Mouse (Mus musculus) heart, postnatal 25 days (tissue): ENCODE measurements around the gene Slc17a4. TPM values are rescaled to one million over a fixed set of nuclear protein-coding genes. Genes with fewer than 3 reads are reported as not detected.

Experiments
- DNase-seq: peaks from one replicate; pipeline ENCODE4 v3.0.0; 2022; ENCODE audit warnings: low spot score
- intact Hi-C: fragments of 180-260 bp; cut with DNase I; formaldehyde crosslinking; loops from one replicate; pipeline ENCODE4 v1.15.1; 2025
- total RNA-seq, 2 experiments: library from RNA; stranded (reverse); gene quantifications; 2 replicates each; pipeline ENCODE4 v1.2.3; 2021

Slc17a4 gene
- not detected for total RNA-seq

DNA sequence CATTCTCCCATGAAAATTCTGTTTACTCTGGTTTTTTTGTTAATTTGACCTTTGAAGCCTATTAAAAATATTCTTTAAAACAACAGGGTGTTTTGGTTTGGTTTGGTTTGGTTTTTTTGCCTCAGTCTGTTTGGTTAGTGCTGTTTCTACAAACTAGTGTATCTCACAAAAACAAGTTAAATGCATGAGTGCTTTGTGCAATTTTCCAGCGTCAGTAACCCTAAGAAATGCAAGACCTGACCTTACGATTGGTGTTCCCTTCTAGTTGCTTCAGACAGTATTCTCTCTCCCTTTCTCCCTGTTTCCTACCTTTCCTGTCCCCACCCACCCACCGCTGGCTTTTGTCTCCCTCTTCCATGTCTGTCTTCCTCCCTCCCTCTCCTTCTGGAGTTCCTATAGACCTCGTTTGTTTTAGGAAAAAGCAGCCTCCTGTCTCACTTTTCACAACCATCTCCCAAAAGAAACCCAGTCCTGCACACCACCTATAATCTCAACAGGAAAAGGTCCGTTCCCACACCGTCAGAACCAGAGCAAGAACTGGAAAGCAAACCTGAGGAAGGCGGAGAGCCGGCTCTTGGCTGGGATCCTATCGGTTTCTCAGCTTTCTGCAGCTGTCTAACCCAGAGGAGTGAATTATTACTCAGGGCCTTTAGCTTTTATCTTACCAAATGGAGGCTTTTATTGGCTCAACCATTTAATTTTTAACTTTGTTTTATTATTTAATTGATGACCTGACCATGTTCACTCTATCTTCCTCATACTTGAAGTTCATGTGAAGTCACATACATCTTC lies at the start of gene Slc17a4:
TSS of gene Slc17a4 (minus strand) at position 634 of the 792 bp plus-strand sequence.
- intact Hi-C loops, result no loop called here
- no peak for DNase-seq

DNA sequence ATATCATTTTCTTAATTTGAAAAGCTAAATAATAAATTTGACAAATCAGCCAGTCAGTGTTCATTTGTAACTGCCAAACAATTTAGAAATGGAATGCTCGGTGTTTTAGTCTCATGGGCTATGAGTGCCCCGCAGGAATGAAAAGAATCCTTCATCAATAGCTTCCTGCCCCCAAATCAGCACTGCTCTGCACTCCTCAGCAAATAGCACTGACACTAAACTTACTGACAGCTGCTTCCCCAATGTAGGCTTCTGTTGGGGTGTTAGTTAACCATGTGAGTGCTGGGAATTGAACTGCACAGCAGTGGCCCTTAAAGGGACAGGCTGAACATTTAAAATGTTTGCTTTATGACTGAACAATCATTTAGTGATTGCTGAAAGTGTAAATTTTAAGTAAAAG lies 45.0 kb upstream of the Slc17a4 start:
- no peak for DNase-seq
- intact Hi-C loops, result no loop called here

DNA sequence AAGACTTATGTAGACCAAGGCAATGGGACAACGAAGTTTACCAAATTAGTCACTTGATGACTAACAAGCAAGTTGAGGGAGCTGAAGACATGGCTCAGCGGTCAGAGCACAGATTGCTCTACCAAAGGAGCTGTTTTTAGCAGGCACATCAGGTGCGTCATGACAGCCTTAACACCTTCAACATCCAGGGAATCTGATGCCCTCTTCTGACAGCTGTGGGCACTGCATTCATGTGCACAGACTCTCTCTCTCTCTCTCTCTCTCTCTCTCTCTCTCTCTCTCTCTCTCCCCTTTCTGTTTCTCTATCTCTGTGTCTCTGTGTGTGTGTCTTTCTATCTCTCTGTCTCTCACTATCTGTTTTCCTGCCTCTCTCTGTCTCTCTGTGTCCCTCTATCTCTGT lies 36.1 kb upstream of the Slc17a4 start:
- no peak for DNase-seq

DNA sequence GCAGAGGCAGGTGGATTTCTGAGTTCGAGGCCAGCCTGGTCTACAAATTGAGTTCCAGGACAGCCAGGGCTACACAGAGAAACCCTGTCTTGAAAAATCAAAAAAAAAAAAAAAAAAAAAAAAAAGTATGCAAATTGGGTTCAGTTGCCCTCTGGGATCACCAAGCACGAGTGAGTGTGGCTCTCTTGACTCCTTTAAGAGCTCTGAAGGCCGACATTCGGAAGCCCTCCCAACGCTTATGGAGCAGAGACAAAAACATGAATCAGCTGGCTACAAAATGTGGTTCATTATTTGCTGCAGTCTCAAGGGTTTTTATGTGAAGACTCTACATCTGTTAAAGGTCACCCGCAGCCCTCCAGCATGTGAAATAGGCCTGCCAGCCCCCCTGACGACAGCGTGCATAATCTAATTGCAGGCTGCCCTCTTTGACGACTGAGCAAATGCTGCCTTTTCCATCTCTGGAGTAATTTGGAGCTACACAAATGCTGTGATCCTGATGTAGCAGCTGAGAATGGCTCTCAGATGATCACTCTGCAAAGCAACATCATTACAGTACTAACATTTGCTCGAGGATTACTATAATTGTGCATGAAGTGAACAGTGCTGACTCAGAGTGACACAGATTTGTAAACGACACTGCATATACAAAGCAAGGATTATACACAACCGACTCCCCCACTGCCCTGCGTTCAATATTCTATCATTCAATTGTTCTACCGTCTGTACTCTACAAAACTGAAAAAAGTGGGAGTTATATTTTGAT lies 34.9 kb upstream of the Slc17a4 start:
- no peak for DNase-seq
- intact Hi-C loops, result no loop called here

More for the DNA sequence above, 36.1 kb upstream of the Slc17a4 start:
- intact Hi-C loops, result no loop called here

DNA sequence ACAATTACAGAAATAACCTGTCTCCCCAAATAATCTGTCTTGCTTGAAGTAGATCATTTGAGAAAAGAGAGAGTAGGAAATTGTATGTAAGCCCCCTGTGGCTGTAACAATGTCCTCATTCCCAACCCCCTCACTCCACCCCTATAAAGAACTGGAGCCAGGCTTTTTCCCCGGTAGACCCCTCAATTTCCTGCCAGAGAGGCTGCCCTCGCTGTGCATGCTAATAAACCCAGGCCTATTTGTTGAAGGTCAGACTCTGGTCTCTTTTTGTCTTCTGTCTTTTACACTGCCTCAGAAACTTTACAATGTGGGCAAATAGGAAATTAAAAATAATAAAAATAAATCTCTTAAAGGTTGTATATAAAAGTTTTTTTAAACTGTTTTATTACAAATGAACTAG lies 31.4 kb upstream of the Slc17a4 start:
- DNase-seq, result no peak
- intact Hi-C loops, result no loop called here

DNA sequence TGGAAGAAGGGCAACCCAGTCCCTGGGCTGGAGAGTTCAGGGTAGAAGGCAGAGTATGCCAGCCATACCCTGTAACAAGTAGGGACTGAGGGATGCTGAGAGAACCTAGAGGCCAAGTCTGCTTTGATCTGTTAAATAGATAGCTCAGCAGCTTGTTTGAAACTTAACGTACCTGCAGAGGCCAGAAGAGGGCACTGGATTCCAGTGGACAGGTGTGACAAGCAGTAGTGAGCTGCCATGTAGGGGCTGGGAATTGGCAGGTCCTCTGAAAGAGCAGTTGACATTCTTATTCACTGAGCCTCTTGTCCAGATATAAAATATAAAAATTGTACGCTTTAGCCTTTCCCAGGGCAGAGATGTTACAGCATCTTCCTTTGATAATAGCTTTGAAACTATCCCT lies 28.1 kb upstream of the Slc17a4 start:
- intact Hi-C loops, result no loop called here
- no peak for DNase-seq

DNA sequence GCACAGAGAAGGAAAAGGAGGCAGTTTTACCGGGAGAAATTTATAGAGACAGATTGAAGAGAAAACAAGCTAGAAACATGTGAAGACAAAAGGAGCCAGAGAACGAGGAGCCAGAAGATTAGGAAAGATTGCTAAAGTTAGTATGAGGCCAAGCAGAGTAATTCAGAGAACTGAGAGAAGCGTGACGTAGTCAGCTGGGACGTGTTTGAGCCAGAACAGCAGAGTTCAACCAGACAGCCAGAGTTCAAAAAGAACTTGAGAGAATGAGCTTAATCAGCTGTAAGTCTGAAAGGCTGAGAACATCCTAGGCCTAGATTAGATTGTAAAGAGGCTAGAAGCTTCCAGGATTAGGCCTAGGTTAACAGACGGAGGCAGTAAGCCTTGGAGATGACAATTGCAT lies 25.5 kb upstream of the Slc17a4 start:
- DNase-seq, result no peak
- intact Hi-C loops, result no loop called here

DNA sequence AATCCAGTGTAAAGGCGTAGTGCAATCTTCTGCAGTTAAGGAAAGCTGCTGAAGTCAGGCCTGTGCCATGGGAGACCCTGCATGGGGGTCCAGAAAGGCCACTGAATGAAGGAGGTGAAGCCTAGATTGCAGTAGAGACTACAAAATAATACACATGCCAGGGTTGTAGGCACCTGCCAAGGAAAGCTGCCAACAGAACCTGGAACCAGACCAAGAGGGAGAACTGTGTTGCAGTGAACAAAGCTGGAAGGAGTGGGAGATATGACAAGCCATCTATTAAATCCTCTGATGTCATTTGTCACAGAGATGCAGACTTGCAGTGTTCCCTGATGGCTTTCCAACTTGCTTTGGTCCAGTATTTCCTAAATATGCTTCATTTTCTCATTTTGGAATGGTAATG lies 23.9 kb upstream of the Slc17a4 start:
- DNase-seq, result no peak
- intact Hi-C loops, result no loop called here

DNA sequence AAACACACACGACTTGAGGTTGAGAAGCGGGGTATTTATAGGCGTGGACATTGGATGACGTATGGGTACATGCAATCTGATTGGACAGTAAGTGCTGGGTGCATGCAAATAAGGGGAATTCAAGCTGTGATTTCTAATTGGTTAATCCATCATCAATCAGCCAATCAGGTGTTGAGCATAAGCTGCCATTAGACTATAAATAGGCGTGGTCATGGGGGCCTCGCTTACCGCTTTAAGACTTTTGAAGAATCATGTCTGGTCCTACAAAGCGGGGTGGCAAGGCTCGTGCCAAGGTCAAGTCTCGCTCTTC lies 19.4 kb upstream of the Slc17a4 start, which contains the start of gene Hist1h2aa:
TSS of gene Hist1h2aa (plus strand) at position 252 of the 310 bp plus-strand sequence.
- intact Hi-C loops, result no loop called here
- DNase-seq, result no peak

DNA sequence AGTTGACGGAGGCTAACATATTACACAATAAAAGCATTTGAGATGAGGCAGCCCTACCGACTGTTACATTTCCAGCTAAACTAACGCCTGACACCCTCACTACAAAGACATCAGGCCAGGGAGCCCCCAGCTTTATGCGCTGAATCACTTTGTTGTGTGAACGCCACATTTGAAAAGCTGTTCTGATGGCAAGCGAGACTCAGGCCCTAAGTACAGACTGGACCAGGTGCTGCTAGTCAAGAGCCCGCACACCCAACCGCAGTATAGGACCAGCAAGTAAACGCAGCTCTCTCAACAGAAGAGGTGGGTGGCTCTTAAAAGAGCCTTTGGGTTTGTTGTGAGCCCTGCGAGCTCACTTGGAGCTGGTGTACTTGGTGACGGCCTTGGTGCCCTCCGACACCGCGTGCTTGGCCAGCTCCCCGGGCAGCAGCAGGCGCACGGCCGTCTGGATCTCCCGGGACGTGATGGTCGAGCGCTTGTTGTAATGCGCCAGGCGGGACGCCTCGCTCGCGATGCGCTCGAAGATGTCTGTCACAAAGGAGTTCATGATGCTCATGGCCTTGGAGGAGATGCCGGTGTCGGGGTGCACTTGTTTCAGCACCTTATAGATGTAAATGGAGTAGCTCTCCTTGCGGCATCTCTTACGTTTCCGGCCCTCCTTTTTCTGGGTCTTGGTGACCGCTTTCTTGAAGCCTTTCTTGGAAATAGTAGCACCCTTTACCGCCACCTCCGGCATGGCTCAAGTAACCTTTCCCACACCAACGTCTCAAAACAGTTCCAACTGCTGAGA lies 18.8 kb upstream of the Slc17a4 start, which contains the start of gene Hist1h2ba:
TSS of gene Hist1h2ba (minus strand) at position 736 of the 790 bp plus-strand sequence.
- intact Hi-C loops, result no loop called here
- DNase-seq, result no peak

DNA sequence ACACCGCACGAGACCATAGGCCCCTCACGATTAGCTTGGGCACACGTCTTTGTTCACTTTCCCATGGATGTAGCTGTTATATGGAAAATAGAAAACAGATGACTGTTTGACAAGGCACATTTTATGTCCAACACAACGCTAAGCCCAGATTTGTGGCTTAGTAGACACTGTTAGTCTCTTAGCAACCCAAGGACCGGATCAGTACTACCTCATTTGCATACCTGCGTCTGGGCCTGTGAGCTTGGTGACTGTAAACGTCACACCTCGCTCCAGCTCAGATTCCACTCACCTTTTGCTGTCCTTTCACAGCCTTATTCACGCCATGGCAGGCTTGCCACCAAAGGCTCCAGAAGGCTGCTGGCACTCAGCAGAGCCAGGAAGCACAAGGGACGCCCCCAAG lies 16.1 kb upstream of the Slc17a4 start:
- DNase-seq, result no peak
- intact Hi-C loops, result no loop called here

DNA sequence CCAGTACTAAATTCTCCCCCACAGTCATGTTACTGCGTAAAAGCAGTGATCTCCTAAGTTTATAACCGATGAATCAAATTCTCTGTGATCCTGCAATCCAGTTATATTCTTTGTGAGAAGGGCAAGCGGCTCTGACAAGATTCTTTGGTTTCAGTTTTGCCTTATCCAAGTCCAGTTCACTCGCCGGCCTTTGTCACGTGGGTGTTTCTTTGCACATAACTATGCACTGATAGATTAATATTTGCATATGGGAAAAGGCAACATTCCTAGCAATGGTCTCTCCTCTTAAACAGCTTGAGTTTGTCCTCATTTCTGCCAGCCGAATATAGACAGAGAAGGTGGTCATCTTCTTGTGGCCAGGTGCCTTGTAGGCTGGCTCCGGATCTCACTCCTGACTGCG lies 15.7 kb upstream of the Slc17a4 start:
- intact Hi-C loops, result no loop called here
- DNase-seq, result no peak

DNA sequence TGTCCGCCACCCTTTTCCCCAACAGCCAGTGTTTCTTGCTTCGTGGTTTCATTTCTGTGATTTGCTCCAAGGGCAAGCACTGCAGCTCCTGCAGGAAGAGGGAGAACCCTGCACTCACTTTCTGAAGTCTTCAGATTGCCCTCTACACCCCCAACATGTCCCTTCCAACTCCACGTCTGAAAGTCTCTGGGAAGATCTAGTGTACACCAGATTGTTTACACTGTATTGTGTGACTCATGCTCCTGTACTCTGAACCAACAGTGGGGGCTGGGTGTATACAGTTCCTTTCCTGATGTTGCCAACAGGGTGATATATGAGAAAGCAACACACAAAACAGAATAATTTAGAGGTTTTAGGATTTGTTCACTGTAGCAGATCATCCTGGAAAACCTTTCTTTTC lies 13.8 kb upstream of the Slc17a4 start:
- DNase-seq, result no peak
- intact Hi-C loops, result no loop called here

DNA sequence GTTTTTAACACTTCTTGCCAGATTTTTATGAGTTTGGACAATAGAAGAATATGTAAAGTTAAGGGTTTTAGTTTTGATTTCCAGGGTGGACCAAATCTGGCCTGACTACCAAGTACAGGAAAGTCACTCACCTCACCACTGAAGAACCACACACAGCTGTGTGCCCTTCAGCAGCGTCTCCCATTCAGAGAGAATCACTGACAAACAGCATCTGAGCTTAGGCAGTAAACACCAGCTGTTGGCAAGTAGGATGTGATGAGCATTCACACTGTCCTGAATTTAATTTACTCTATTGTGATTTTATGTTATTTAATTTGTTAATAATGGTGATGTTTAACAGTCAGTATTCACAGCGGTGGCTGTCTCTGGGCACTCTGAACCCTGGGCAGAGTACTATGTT lies 11.0 kb upstream of the Slc17a4 start:
- no peak for DNase-seq
- intact Hi-C loops, result no loop called here

DNA sequence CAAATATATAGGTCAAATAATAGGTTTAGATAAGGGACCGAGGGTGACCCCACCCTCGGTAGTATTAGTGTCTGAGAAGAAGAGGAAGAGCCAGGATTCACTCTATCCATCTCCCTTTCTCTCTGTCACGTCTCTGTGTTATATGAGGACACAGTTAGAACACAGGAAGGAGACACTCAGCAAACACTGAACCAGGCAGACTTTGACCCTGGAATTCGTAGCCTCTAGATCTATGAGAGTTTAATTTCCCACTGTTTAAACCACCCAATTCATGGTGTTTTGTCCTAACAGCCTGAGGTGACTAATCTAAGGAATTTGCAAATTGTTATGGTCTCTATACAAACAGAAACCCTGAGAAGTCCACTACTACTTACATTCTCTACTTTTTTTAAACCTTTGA lies 2.9 kb upstream of the Slc17a4 start:
- no peak for DNase-seq
- intact Hi-C loops, result no loop called here

DNA sequence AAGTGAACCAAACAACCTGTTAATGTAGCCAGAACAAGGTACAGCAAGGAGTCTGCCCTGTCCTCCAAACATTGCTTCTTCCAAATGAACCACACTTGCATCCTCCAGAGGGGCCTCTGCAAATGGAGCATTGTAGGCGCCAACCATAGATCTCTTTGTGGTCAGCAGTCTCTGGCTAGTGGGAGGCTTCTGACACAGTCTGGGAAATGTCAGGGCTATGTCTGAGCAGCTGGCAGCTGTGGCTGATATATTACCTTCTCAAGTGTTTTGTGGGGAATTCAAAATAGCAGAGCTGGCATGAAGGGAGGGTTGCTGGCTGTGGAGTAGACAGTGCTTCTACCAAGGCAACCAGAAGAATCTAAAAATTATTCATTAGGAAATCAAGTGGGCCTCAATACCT lies 1.3 kb upstream of the Slc17a4 start:
- DNase-seq, result no peak
- intact Hi-C loops, result no loop called here

DNA sequence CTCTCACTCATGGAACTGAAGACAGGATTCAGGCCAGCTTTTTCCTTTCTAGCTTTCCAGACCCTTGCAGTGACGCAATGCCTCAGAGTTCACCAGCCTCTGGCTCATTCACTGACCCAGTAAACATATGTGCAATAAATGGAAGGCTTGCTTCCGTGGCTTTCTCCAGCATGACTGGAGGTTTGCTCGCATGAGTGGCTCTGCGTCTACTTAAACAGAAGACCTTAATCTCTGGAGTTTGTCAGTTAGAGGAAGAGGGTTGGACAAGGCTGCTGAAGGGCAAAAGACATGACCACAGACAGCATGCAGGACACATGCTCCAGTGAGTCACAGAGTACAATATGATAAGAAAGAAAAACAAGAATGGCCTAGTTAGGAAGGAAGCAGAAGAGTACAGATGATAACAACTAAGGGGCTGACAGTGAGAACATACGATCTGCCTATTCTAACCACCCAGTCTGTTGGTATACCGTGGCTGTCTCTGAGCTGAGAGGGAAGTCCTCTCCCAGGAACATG lies 960 bp downstream of the Slc17a4 start:
- intact Hi-C loops, result no loop called here
- DNase-seq, result no peak

DNA sequence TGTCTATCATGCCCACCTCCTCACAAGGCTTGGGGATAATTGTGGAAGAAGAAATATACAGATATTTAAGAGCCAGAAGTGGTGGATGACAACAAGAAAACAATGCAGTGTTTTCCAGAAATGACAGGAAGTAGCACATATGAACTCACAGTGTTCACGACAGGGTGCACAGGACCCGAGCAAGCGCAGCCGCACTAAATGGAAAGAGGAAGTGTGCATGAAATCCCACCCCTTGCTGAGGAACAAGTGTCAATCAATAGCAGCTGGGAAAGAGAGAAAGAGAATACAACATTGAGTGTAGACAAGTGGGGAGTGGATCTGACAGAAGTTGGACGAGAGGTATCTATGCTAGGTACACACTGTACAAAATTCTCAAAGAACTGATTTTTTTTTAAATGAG lies 3.5 kb downstream of the Slc17a4 start:
- intact Hi-C loops, result no loop called here
- DNase-seq, result no peak

DNA sequence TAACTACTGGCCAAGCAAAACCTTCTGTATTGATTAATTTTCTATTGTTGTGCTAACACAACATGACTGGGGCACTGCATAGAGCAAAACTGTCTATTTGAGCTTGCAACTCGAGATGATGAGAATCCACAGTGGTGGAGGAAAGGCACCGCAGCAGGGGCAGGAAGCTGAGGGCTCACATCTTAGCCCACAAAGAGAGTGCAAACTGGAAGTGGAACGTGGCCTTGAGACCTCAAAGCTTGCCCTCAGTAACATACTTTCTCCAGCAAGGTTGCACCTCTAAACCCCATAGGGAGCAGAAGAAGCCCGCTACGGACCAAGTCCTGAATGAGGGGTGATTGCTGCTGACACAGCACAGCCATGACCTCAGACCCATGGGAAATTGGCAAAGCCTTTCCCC lies 4.7 kb downstream of the Slc17a4 start:
- intact Hi-C loops, result no loop called here
- no peak for DNase-seq

DNA sequence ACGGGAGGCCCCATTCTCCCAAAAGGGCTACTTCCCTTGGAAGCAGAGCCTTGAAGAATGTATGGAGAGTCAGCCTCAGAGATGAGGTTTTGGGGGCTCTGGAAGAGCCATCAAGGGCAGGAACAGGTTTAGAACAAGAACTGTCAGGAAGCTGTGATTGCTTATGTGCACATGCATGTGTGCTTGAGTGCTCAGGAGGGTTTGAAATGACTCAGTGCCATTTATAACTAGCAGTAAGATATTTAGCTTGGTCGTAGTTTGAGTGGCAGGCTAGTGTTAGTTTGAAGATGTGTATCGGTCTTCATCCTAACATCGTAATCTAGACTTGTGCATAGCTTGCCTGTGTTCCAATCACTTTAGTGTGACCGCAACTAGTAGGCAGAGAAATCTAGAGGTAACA lies 7.9 kb downstream of the Slc17a4 start:
- no peak for DNase-seq

DNA sequence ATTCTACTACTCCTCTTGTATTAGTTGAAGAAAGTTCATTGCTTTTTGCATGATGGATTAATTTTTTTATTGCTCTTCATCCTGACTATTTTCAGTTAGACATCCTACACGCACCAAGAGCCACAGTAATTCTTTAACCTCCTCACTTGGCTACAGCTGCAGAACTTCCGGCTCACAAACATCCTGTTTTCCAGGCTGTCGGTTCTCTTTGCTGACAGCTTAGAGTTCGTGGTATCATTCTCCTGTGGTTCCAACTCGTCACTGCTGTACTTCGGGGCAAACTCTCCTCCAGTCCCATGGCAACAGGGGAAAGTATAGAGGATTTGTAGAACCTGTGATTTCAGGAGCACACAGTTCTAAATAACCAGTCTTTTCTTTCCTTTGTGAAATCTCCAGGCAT lies 16.6 kb downstream of the Slc17a4 start:
- DNase-seq, result no peak
- intact Hi-C loops, result no loop called here

More for the DNA sequence above, 7.9 kb downstream of the Slc17a4 start:
- intact Hi-C loops, result no loop called here
